Mouse (Mus musculus) erythroid progenitor cell, adult 5-6 weeks (primary cell): ENCODE data around the gene Scd4. TPM values are rescaled to one million over a fixed set of nuclear protein-coding genes. Genes with fewer than 3 reads are reported as not detected.

Experiments
- ATAC-seq: replicated peaks from 2 replicates; pipeline ENCODE4 v1.8.0; 2016; ENCODE audit warnings: moderate number of reproducible peaks, mild to moderate bottlenecking, moderate TSS enrichment, inconsistent platforms; ENCODE audit not compliant: poor library complexity, low FRiP score, severe bottlenecking
- total RNA-seq, 2 experiments: library from RNA; stranded (forward) in 1 of 2; stranded (reverse) in 1 of 2; fragments of 150-400 nt in 1 of 2; fragments of 186-747, 209-891 nt in 1 of 2; gene quantifications; 2 replicates each; pipeline versions ENCODE4 v1.2.3 to v1.2.4; 2015 to 2017; ENCODE audit warnings: low replicate concordance in 2 of 2

Scd4 gene
- total RNA-seq (2015; ENCODE audit: low replicate concordance) = not detected in 2 replicates
- total RNA-seq (2017; ENCODE audit: low replicate concordance) = 2.1 TPM in 1 of 2 replicates, not detected in the other

DNA sequence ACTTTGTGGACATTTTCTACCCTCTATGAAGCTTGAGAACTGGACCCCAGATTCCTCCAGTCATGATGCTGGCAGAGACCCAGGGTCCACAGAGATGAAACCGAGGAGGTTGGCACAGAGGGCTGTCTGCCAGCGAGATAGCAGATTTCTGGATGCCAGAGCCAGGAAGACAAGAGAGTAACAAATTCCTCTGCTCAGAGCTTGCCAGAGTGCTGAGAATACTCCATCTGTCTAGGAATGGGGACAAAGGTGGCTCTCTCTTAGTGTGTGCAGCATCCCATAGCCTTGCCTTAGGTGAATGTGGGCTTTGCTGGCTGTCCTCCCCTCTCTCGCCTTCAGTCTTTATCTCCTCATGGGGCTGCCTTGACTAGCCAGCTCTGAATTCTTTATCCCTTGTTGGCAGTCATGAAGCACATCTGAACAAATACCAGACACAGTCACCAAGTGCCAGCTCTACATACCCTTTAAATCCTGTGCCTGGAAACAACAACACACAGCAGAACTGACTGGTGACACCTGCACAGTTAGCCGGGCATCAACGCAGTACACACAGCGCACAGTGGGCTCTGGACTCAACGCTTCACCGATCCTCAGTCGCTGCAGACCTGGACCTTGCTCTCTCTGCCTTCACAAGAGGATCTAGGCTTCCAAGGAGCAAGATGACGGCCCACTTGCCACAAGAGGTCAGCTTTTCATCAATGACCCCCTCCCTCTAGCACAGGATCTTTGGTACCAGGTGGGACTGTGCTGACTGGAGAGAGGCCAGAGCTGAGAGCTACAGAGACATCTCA, at the start of gene Scd4:
TSS of gene Scd4 (plus strand) at position 260 of the 791 bp plus-strand sequence.
- ATAC-seq = no peak

DNA sequence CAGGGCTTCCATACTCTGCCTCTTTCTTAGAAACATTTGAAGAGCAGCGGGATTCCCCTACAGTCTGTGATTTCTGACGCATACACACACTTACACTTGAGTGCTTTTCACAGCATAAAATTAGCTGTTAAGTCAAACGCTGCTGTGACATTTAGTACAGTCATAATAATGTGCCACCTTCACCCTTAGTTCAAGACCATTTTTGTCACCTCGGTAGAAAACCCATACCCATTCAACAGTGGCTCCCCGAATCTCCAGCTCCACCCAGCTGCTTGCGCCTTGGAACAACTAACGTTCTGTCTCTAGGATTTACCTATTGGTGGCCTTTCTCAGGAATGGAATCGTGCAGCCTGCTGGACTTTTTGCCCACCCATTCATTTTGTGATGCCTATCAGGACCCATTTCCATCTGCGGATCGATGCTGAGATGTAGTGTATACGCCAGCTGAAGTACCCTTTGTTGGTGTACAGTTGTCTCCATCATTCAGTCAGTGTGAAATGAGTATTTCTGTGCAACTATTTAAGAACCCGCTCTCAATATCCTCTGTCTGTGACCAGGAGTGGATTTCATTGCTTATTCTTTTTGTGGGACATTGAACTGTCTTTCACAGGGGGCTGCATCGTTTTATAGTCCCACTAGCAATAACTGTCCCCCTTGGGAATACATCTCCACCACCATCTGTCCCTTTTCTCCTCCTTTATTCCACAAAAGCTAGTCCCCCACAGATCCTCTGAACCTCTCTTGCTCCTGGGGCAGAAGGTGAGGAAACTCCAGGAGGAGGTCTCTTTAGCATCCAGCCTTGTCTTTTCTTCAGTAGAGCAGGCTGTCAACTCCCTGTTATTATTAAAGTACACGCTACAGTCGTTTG, 49.5 kb upstream of the Scd4 start:
- no peak for ATAC-seq

DNA sequence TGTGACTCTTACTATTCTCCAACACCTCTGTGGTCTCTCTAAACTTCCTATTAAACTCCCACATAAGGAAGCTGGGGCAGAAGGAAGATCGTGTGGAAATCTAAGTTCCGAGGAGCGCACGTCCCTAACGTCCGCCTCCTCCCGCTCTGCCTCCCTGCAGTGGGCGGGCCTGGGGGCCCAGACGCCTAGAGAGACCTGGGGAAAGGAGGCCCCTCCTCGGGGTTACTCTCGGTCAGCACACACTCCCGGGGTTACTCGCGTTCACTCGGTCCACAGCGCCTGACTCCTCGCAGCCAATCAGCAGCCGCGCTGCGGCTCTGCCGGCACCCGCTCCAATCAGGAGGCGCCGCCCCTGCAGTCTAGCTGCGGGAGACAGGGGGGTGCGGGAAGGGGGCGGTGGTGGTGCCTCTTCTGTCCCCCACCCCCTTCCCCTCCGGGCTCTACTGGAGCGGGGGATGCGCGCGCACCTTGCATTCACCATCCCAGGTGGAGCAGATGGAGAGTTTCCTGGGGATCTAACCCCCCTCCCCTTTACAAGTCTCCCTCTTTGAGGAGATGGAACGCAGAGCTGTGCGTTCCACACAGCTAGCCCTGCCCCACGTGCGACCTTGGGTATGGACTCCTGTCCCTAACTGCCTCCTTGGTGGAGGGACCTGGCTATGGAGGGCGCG, 48.7 kb upstream of the Scd4 start:
- peak; percentile 92 for ATAC-seq

DNA sequence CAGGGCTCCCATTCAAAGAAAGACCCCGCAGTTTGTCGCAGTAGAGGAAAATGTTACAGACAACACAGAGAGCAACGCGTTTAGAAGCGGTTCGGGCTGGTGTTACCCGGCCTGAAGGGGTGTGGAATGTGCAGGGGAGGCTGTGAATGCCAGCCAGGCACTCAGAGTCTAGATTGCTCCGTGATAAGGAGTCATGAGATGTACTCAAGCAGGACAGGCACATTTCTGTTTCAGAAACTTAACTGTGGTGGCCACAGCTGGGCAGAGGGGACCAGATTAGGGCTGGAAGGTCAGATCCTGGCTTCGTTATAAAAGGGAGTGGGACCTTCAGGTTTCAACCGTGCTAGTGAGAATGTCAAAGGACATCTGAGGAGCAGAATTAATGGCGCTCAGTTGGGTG, 48.2 kb upstream of the Scd4 start:
- ATAC-seq = no peak; the same call in 1 of the 2 replicates

DNA sequence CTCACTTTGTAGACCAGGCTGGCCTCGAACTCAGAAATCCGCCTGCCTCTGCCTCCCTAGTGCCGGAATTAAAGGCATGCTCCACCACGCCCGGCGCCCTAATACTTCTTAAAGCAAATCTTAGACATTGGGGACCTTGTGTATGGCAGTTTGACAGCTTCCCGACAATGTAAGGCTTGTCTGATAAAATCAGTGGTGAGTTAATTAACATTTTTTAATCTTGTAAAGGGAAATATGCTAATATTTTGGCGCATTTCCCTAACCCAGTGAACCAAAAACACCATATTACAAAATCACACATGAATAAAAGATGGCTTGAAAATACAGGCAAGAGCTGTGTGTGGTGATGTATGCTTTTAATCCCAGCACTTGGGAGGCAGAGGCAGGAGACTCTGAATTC, 47.3 kb upstream of the Scd4 start:
- no peak for ATAC-seq

DNA sequence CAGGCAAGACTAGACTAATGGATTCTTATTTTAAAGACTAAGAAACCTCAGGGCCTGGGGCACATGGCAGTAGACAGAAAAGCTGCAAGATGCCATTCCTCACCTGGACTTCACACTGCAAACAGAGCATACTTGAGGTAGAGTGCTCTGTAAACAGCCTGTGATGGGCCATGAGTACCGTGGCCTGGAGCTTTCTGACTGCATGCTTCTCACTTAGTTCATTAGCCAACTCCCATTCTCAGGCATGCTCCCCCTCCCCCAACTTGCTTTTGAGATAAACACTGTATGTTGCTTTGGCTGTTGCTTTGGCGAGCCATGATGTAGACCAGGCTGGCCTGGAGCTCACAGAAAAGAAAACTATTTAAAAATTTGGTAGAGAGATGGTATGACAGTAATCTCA, 46.8 kb upstream of the Scd4 start:
- ATAC-seq = no peak

DNA sequence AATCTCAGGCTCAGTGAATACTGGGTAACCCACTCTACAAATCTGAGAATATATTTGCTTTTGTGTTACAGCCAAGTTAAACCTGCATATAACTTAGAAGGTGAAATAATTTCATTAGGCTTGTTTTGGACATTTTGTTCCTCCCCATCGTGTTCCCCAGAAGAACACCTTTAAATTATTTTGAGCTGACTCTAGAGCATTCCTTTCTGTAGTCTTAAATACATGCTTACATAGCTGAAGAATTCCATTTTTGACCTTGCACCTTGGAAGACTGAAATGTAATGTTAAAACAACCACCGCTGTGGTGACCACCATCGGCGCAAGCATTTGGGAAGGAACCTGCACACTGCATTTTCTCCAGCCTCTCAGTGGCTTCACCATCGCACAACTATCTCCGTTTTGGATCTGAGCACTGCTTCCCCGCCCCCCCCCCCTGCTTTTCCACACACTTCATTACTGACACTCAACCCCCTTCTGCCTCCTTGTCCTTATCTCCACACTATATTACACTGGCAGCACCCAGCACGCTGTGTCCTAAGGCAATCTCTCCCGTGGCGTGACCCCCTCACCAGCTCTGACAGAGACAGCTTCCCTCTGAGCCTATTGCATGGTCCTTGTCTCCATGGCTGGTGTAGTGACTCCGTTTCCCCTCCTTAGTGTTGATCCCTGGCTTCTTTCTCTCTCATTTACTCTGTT, 45.3 kb upstream of the Scd4 start:
- ATAC-seq = no peak

DNA sequence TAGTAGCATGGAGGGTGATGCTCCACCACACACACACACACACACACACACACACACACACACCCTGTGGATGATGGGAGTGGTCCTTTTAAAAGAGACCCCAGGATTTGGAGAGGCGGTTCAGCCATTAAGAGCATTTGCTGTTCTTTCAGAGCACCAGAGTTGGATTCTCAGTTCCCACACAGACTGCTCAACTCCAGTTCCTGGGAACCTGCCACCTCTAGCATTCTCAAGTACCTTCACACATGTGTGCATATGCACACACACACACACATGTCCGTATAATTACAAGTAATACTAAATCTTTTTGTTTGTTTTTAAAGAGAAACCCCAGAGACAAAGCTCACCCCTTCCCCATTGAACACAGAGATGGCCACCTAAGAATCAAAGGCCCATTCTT, 40.8 kb upstream of the Scd4 start:
- no peak for ATAC-seq

DNA sequence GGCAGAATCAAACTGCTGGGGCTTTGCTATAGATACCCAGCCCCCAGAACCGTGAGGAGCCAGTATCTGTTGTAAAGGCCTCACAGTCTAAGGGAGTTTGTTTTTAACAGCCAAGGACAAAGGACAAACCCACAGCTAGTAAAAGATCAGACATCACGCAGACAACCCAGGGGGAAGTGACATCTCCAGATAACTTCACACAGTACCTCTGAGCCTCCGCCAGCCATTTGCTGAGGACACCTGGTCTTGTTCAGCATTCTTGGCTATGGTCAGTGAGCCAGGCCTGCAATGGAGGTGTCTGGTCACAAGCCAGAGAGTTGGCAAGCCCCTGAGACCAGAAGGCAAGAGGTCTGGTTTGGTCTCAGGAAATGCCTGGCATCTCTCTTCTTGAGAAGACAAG, 40.4 kb upstream of the Scd4 start:
- ATAC-seq = no peak

DNA sequence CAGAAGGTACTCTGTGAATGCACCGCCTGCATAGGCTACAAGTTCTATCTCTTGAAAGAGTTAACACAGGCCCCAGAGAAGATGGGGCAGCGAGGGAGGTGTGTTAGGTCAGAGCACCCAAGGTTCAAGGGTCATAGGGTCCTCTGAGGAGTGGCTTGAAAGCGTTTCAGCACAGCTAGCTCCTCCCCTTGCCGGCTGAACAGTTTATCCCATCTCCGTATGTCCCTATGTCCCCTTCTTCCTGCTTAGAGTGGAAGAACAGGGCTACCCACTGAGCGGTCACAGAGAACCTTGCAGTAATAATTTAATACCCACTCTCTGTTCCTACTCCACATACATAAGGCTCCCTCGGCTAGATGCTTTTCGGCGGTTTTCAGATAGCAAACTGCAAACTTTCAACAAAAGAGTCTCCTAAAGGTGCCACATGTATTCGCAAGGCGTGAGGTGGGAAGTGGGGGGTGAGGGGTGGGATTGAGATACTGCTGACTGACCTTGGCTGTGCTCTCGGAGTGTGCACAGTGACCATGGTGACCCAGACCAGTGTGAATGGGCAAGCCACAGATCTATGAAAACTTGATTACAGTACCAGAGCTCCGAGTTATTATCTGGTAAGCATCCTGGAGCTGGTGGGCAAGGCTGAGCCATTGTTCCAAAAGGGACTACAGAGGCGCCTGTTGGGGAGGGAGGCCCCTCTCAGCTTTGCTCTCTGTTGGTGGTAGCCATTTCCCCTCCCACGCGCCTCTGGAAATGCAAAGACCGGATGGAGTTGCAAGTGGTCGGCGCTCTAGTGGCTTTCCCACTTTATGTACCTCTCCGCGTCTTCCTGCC, 39.7 kb upstream of the Scd4 start, which contains the start of gene Scd2:
TSS of gene Scd2 (plus strand) at position 734 of the 828 bp plus-strand sequence.
- no peak for ATAC-seq

DNA sequence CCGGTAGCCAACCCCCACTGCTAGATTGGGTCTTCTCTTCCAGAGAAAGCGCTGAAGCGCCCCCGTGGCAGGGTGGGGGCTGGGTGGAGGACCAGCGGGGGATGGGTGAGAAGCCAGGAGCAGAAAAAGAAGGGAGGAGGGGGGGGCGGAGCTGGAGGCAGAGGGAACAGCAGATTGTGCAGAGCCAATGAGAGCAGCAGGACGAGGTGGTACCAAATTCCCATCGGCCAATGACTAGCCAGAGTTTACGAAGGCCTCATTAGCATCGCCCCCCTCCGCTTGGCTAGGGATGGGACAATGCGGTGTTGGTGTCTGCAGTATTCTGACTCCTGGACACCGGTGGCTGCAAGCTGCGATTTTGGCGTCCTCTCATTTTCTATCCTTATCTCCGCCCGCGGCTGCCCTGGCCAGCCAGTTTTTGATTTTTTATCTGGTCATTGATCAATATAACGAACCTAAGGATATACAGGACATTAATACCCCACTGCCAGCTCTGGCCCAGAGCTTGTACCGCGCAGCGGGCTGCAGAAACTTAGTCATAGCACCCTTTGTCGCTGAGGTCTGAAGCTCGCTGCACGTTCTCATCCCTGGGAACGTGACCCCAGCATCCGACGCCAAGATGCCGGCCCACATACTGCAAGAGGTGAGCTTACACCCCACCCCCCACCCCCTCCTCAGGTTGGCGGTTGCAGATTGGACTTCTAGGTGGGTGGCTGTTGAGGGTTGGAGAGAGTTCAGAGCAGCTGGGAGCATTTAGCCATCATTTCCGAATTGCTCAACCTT, 38.9 kb upstream of the Scd4 start:
- ATAC-seq = peak; percentile 81

DNA sequence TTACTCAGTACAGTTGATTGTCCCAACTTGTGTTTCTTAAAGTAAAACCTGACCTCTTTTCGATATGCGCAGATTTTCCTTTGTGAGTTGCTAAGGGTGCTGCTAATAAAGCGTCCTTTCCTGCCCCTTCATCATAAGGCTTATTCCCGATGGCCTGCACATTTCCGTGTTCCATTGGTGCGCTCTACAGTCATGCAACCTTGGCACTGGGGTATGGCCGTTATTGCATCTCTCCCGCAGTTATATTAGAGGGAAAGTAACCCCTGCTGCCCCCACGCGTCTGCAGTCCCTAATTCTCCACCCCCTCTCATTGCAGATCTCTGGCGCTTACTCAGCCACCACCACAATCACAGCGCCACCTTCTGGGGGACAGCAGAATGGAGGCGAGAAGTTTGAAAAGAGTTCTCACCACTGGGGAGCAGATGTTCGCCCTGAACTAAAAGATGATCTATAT, 38.3 kb upstream of the Scd4 start:
- ATAC-seq = peak; percentile 60

DNA sequence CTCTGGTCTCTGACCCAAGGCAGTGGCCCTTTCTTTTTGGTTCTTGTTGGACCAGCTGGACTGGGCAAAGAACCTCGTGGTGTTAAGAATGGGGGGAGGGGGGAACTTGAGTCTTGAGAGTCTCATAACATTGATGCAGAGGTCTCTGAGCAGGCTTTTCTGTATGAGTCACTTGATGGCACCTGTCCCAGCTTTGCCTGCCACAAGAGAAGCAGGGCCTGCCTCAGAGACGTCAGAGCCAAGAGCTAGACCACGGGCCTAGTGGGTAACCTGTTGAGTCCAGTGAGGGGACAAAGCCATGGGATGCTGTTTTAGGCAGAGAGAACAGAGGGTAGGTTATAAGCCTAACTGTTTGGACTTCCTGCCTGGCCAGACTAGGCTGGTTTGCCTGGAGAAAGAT, 37.6 kb upstream of the Scd4 start:
- no peak for ATAC-seq

DNA sequence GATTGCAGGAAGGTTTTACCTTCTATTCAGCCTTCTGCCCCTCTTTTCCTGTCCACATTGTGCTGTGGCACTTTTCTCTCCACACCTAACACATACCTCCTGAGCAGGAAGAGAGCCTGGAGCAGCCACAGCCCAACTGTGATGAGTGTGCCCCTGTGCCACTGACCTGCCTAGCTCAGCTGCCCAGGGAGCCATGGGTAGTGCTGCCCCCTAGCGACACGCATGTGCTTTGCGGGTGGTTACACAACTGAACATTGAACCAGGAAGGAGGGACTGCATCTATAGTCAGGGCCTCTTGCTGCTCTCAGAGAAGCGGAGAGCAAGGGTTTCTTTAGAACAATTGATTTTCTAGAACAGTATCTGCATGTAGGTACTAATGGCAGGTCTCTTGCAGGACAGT, 37.2 kb upstream of the Scd4 start:
- ATAC-seq = peak; percentile 73

DNA sequence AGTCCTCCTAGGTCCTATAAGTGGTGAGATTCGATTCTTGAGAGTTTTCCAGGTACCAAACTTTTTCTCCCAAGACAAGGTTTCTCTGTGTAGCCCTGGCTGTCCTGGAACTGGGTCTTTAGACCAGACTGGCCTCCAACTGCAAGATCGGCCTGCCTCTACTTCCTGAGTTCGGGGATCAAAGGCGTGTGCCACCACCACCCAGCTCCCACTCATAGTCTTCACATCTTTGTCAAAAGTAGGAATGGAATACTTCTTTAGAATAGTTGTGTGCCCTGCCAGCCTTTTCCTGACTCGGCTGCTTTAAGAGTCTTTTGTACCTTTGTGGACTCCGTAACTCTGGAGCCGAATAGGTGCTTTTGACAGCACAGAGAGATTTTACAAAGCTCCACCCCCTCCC, 36.7 kb upstream of the Scd4 start:
- no peak for ATAC-seq

DNA sequence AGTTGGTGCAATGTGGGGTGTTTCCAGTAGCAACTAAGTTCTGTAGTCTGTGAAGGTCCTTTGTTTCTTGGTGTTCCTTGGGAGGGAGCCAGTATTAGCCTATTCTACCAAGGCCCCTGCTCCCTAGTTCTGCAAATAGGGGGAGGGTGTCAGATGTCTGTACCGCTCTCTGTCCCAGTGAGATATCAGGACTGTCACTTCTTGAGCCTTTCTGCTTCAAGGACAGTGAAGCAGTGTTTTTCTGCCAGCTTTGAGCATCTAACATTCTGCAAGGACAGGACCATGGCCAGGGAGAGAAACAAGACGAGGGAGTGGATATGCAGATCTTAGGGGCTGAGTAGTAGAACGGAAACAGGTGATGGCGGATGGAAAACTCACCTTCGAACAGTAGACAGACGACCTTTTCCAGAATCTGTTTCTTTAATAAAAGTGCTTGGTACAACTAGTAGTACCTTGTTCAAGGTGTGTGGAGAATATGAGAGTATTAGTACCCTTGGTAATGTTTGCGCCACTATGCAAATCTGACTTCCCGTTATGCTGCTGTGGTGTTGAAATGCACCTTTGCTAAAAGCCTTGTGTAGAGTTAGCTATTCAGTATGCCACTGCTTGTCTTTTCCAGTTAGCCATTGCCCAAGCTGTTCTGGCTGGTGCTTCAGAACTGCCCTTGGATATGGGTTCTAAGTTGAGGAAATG, 35.7 kb upstream of the Scd4 start:
- no peak for ATAC-seq

DNA sequence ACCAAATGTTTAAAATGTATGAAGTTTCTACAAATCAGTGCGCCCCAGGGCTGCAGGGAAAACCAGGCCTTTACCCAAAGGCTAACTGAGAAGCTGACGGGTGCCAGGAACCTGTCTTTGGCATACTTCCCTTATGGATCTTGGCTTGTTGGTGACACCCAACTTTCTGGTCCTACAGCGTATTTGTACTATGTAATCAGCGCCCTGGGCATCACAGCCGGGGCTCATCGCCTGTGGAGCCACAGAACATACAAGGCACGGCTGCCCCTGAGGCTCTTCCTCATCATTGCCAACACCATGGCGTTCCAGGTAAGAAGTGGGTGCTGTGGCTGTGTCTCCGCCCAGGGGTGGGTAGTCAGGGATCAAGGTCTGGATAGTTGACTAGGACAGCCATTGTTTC, 35.0 kb upstream of the Scd4 start:
- ATAC-seq = no peak
